Mouse (Mus musculus): ENCODE results near the gene Arpp19. TPM values are rescaled to one million over a fixed set of nuclear protein-coding genes. Genes with fewer than 3 reads are reported as not detected.

Arpp19 gene
- polyA plus RNA-seq, 1 experiment = 160 TPM

DNA sequence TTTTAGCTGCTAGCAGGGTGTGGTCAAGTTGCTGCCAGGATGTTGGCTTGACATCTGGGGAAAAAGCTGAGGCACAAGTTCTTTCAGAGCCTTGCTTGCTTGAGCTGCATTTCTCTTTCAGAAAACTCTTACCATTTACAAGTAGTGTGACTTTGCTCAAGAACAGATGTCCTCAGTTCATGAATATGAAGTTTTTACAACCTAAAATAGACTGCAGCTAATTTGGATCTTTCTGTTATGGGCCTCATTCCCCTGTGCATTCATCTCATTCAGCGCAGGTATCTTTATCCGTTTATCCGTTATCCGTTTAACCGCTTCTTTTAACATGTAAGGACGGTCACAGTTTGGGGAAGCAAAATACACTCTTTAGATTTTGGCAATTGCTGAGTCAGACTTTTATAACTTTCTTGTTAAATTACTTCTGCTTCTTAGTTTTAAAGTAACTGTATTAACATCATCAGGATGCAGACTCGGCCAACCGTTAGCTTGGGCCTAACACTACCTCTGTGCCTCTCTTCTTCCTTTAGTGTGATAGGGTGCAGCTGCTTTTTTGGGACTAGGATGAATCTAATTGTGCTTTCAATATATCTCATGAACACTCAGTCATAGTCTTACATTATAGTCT is 62.9 kb downstream of the Arpp19 start:
- no peak for TF ChIP-seq POLR2A (IDR thresholded peaks at IDR 0.05; ENCODE audit: insufficient read length, low read depth)
- TF ChIP-seq TCF3 (IDR thresholded peaks at IDR 0.05; ENCODE audit: insufficient read length, low read depth) = no peak
- no peak for TF ChIP-seq USF1 (IDR thresholded peaks at IDR 0.05; ENCODE audit: low read depth)
- H3K4me3 ChIP-seq = no peak overlapping the region
- H3K4me2 ChIP-seq (ENCODE audit: low read depth) = no peak overlapping the region
- no peaks in the 10 kb centered on the region for H3K27me3 ChIP-seq (ENCODE audit: control insufficient read depth, insufficient read depth, insufficient read length)
- peaks cover 41% of the 10 kb centered on the region for H3K79me2 ChIP-seq (ENCODE audit: control insufficient read depth, insufficient read depth)
- no peak overlapping the region for H3ac ChIP-seq (ENCODE audit: control insufficient read depth, insufficient read length)
- no peaks in the 10 kb centered on the region for H3K36me3 ChIP-seq (ENCODE audit: control insufficient read depth, insufficient read depth)

DNA sequence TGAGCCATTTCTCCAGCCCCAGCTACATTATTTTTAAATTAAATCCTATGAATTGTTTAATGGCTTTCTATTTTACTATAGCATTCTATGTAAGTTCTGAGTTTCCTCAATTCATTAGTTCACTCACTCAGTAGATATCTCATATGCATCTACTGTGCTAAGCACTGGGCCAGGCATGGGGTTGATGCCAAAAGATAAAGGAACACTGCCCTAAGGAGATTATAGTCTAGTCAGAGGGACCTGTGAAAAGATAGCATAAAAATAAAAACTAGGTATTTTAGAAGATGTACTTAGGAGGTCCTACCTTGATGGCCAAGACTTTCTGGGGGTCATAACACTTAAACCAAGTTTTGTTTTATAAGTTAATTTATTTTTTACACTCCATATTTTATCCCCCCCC is 64.7 kb downstream of the Arpp19 start:
- H3K79me2 ChIP-seq (ENCODE audit: control insufficient read depth, insufficient read depth) = peaks cover 29% of the 10 kb centered on the region
- H3K36me3 ChIP-seq (ENCODE audit: control insufficient read depth, insufficient read depth) = no peaks in the 10 kb centered on the region
- no peak overlapping the region for H3K4me3 ChIP-seq
- H3ac ChIP-seq (ENCODE audit: control insufficient read depth, insufficient read length) = no peak overlapping the region
- TF ChIP-seq SRF (IDR thresholded peaks at IDR 0.05; ENCODE audit: control insufficient read depth, insufficient read length, low read depth) (no peak), E2F4 (IDR thresholded peaks at IDR 0.05; ENCODE audit: insufficient read depth) (no peak), USF1 (IDR thresholded peaks at IDR 0.05; ENCODE audit: low read depth) (no peak), MAX (IDR thresholded peaks at IDR 0.05; ENCODE audit: low read depth) (no peak), MYOG (IDR thresholded peaks at IDR 0.05; ENCODE audit: control insufficient read depth in 1 of 3, insufficient read depth in 1 of 3, insufficient read length in 2 of 3, low read depth in 2 of 3) (no peak), POLR2AphosphoS2 (IDR thresholded peaks at IDR 0.05; ENCODE audit: insufficient read length, low read depth) (no peak), CEBPB (IDR thresholded peaks at IDR 0.05; ENCODE audit: insufficient read depth, poor library complexity, severe bottlenecking) (no peak), POLR2A (IDR thresholded peaks at IDR 0.05; ENCODE audit: insufficient read length, low read depth) (no peak), MYOD1 (IDR thresholded peaks at IDR 0.05; ENCODE audit: control insufficient read depth in 1 of 3, insufficient read length in 2 of 3, low read depth in 2 of 3) (no peak), TCF12 (IDR thresholded peaks at IDR 0.05; ENCODE audit: insufficient read depth, poor library complexity, severe bottlenecking) (no peak), TCF3 (IDR thresholded peaks at IDR 0.05; ENCODE audit: insufficient read length, low read depth) (no peak), REST (IDR thresholded peaks at IDR 0.05; ENCODE audit: insufficient read depth, insufficient read length) (no peak)
- no peaks in the 10 kb centered on the region for H3K27me3 ChIP-seq (ENCODE audit: control insufficient read depth, insufficient read depth, insufficient read length)
- no peak overlapping the region for H3K4me2 ChIP-seq (ENCODE audit: low read depth)

Other genes starting within 250 kb of the Arpp19 start
- not detected for gene Onecut1, start 175.7 kb upstream of the Arpp19 start, polyA plus RNA-seq (2012; fragmentation: generic; extraction: Trizol)
- 2.6 TPM for gene Fam214a, start 84.7 kb upstream of the Arpp19 start, polyA plus RNA-seq (2012; fragmentation: generic; extraction: Trizol)
- gene Myo5a, start 33.4 kb downstream of the Arpp19 start, polyA plus RNA-seq (2012; fragmentation: generic; extraction: Trizol) = 15.4 TPM
- 0.07 TPM for gene Myo5c, start 194.4 kb downstream of the Arpp19 start, polyA plus RNA-seq (2012; fragmentation: generic; extraction: Trizol)